Mouse (Mus musculus) intestine, postnatal 0 days (tissue): ENCODE results near the gene C530008M17Rik. TPM values are rescaled to one million over a fixed set of nuclear protein-coding genes. Genes with fewer than 3 reads are reported as not detected.

ENCODE experiments used
- ATAC-seq: fragments of 200-750 bp; cut with Nextera tagmentation; 2 replicates; pipeline ENCODE4 v1.8.0; 2017; ENCODE audit warnings: mild to moderate bottlenecking, moderate TSS enrichment, moderate library complexity
- H3K27ac ChIP-seq: fragments of 300-500 bp; sonication (generic); 2 replicates; pipeline ENCODE4 v1.5.1; 2014; ENCODE audit warnings: mild to moderate bottlenecking, low read depth, low read length, moderate library complexity
- H3K27me3 ChIP-seq: fragments of 300-500 bp; sonication (generic); replicated peaks from 2 replicates; pipeline ENCODE4 v1.6.1; 2014; ENCODE audit warnings: low read length, mixed read lengths; ENCODE audit not compliant: control insufficient read depth, insufficient read depth
- H3K36me3 ChIP-seq: fragments of 300-500 bp; sonication (generic); 2 replicates; pipeline ENCODE4 v1.6.1; 2014; ENCODE audit warnings: mild to moderate bottlenecking, moderate library complexity; ENCODE audit not compliant: control insufficient read depth, insufficient read depth
- H3K4me1 ChIP-seq: fragments of 300-500 bp; sonication (generic); replicated peaks from 2 replicates; pipeline ENCODE4 v1.6.1; 2014; ENCODE audit warnings: antibody characterized with exemption, low read length, mixed read lengths; ENCODE audit not compliant: control insufficient read depth, insufficient read depth
- H3K4me2 ChIP-seq: fragments of 300-500 bp; sonication (generic); replicated peaks from 2 replicates; pipeline ENCODE4 v1.6.1; 2014; ENCODE audit warnings: low read depth, mild to moderate bottlenecking, moderate library complexity
- H3K4me3 ChIP-seq: fragments of 300-500 bp; sonication (generic); 2 replicates; pipeline ENCODE4 v1.5.1; 2014; ENCODE audit warnings: low read depth, low read length
- H3K9ac ChIP-seq: fragments of 300-500 bp; sonication (generic); 2 replicates; pipeline ENCODE4 v1.6.1; 2014; ENCODE audit warnings: mild to moderate bottlenecking, low read depth, low read length
- H3K9me3 ChIP-seq: fragments of 300-500 bp; sonication (generic); 2 replicates; pipeline ENCODE4 v1.6.1; 2016; ENCODE audit warnings: mixed run types; ENCODE audit not compliant: control insufficient read depth
- CTCF ChIP-seq: sonication (generic); IDR thresholded peaks from 2 replicates; pipeline ENCODE4 v1.5.1; 2016; ENCODE audit warnings: low read depth, mild to moderate bottlenecking, control low read depth, antibody characterized with exemption, moderate library complexity
- WGBS: fragments of 180-500 bp; shearing (Covaris S2); extraction: QIAGEN DNeasy Blood & Tissue Kit; methylation state at CpG from one replicate; pipeline ENCODE4 v1.1.7; 2014; 5-methylcytosine and 5-hydroxymethylcytosine counted together
- polyA plus RNA-seq: library from polyadenylated mRNA; unstranded; fragments of >200 nt; fragmentation: Nextera tagmentation; extraction: Ambion mirVana; gene quantifications from 2 replicates; pipeline ENCODE4 v1.2.1, GENCODE M21; 2015

The C530008M17Rik gene
- polyA plus RNA-seq, 1 experiment from 2014 or later: 15.3 TPM

- H3K36me3 ChIP-seq: no peaks in the 10 kb centered on the region
- 91% methylated on average over 8 of the region's 8 CpGs for whole genome bisulfite sequencing
- TF ChIP-seq CTCF: no peak
- H3K27me3 ChIP-seq: no peaks in the 10 kb centered on the region
- H3K4me2 ChIP-seq: no peak overlapping the region
- H3K4me1 ChIP-seq: no peaks in the 10 kb centered on the region
- no peak for ATAC-seq
- H3K4me3 ChIP-seq: no peak overlapping the region
- no peaks in the 10 kb centered on the region for H3K9me3 ChIP-seq
- H3K27ac ChIP-seq: no peak overlapping the region
- no peak overlapping the region for H3K9ac ChIP-seq
These were observed 70.3 kb downstream of the C530008M17Rik start for GRCm38 (mm10) chr5:76726518-76727103.

DNA sequence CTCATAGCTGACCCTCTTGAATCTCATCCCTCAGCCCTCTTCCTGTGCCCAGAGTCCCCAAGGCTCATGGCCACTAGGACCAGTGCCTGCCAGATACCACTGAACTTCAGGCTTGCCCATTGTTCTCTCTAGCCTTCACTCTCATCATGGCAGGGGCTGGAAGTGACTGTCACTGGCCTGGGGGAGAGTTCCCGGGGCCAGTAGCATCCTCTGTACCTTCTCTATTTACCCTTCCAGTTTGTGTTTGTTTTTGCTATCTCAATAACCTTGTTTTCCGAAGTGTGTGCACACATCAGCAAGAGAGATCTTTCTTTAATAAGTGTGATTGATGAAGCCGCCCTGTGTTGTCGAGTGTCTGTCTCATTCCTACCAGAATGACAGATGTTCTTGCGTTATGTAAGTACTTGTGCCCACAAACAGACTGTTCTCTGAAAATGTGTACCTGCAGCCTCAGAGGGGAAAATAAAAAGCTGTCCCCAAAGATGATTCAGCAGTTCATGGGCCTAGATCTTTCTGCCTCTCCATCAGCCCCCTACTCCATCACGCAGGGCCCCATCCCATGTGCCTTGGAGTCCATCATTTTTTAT is 76.8 kb downstream of the C530008M17Rik start:
- Histone ChIP-seq H3K27ac (no peak overlapping the region), H3K4me2 (no peak overlapping the region), H3K9me3 (no peaks in the 10 kb centered on the region), H3K4me1 (no peaks in the 10 kb centered on the region), H3K9ac (no peak overlapping the region), H3K36me3 (no peaks in the 10 kb centered on the region), H3K27me3 (no peaks in the 10 kb centered on the region), H3K4me3 (no peak overlapping the region)
- 70% methylated on average over 6 of the region's 6 CpGs for WGBS
- no peak for ATAC-seq
- no peak for TF ChIP-seq CTCF

- Histone ChIP-seq H3K27me3 (no peaks in the 10 kb centered on the region), H3K4me1 (no peaks in the 10 kb centered on the region), H3K27ac (no peak overlapping the region), H3K9me3 (no peaks in the 10 kb centered on the region), H3K9ac (no peak overlapping the region), H3K4me2 (no peak overlapping the region), H3K36me3 (no peaks in the 10 kb centered on the region), H3K4me3 (no peak overlapping the region)
- WGBS: 84% methylated on average over 6 of the region's 6 CpGs
- no peak for TF ChIP-seq CTCF
- ATAC-seq: no peak
These were observed 85.2 kb downstream of the C530008M17Rik start for GRCm38 (mm10) chr5:76741463-76741862.

DNA sequence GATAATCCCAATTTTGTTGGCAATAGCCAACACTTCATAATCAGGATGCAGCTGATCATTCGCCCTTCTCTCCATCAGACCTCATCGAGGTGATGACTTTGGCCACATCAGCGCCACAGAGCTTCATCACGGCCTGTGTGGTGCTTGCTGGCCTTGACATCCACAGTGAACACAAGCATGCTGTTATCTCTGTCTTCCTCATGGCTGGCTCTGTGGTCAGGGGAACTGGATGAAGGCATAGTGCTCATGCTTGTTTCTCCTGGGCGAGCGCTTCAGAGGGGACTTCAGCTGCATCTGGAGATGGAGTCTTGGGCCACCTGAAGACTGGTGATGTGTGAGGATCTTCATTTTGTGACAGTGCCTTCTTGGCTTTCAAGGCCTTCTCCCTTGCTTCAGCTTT is 85.8 kb downstream of the C530008M17Rik start:
- Histone ChIP-seq H3K4me1 (no peaks in the 10 kb centered on the region), H3K27ac (no peak overlapping the region), H3K36me3 (no peaks in the 10 kb centered on the region), H3K4me2 (no peak overlapping the region), H3K27me3 (no peaks in the 10 kb centered on the region), H3K9ac (no peak overlapping the region), H3K9me3 (no peaks in the 10 kb centered on the region), H3K4me3 (no peak overlapping the region)
- no peak for ATAC-seq
- 96% methylated on average over 6 of the region's 6 CpGs for WGBS
- TF ChIP-seq CTCF: no peak

- Histone ChIP-seq H3K36me3 (no peaks in the 10 kb centered on the region), H3K27me3 (no peaks in the 10 kb centered on the region), H3K9me3 (no peaks in the 10 kb centered on the region), H3K27ac (no peak overlapping the region), H3K9ac (no peak overlapping the region), H3K4me3 (no peak overlapping the region), H3K4me1 (no peaks in the 10 kb centered on the region), H3K4me2 (no peak overlapping the region)
- TF ChIP-seq CTCF: no peak
- ATAC-seq: no peak
- 83% methylated on average over 9 of the region's 9 CpGs for WGBS
These were observed 88.5 kb downstream of the C530008M17Rik start for GRCm38 (mm10) chr5:76744737-76745209.

DNA sequence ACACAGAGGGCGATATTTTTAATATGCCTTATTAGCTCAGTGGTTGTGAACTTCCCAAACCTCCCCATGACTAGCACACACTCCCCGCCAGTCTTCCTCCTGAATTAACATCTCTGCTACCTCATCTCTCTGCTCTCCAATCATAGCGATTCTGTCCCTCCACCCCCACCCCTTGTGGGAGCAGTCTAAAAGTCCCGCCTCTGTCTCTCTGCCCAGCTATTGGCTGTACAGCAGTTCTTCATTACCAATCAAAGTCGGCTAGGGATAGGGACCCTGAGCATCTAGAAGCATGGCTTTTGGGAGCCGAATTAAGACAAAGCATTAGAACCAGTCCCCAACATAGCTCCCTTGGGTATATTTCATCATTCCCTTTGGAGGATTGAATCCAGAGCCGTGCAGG is 91.5 kb downstream of the C530008M17Rik start:
- TF ChIP-seq CTCF: no peak
- no peak overlapping the region for H3K9ac ChIP-seq
- H3K27me3 ChIP-seq: no peaks in the 10 kb centered on the region
- no peaks in the 10 kb centered on the region for H3K36me3 ChIP-seq
- H3K4me2 ChIP-seq: no peak overlapping the region
- no peak overlapping the region for H3K27ac ChIP-seq
- H3K9me3 ChIP-seq: no peaks in the 10 kb centered on the region
- 70% methylated on average over 7 of the region's 7 CpGs for WGBS
- H3K4me1 ChIP-seq: no peaks in the 10 kb centered on the region
- H3K4me3 ChIP-seq: no peak overlapping the region
- ATAC-seq: no peak
